Comparison of ENCODE assay signal across 27 mouse cellular contexts in genomic region chr19:54311289-54311688, GRCm38 (mm10).
DNase-seq lines count a peak whose midpoint lies in the region; ATAC-seq and TF ChIP-seq lines count a peak whose summit lies in the region.
"Had no signal": no experiment of that assay in that cellular context is flagged by ENCODE, and none has a peak within 500 bp of the region (broad histone marks: within the 10 kb centered on the region; RNA-seq: fewer than 3 reads in every experiment).

No protein-coding gene starts in this region.

- H3K4me2 ChIP-seq in embryonic facial prominence, embryonic 11.5 days (ENCODE audit: low read depth, low read length), result no peak overlapping the region
- H3K4me2 ChIP-seq in hindbrain, postnatal 0 days (ENCODE audit: low read depth, low read length), result no peak overlapping the region
- H3K4me2 ChIP-seq in hindbrain, embryonic 12.5 days (replicated peaks), result no peak overlapping the region
- no peak overlapping the region for H3K4me2 ChIP-seq in forebrain, embryonic 16.5 days (ENCODE audit: low read length)
- no peak overlapping the region for H3K4me2 ChIP-seq in lung, postnatal 0 days (replicated peaks; ENCODE audit: low read depth, low read length)
- H3K4me2 ChIP-seq: embryonic facial prominence, embryonic 15.5 days; heart, embryonic 13.5 days; liver, embryonic 13.5 days; lung, embryonic 14.5 days; neural tube, embryonic 12.5 days had no signal

- DNase-seq in embryonic facial prominence, embryonic 11.5 days (ENCODE audit: low spot score), result peak; percentile 2
- no peak for DNase-seq in embryonic facial prominence, embryonic 10.5 days (ENCODE audit: low spot score)
- DNase-seq in hindbrain, postnatal 0 days (ENCODE audit: low spot score), result peak; percentile 38
- DNase-seq in brain, adult 2 months (ENCODE audit: low read depth, low spot score), result peak; percentile 48
- DNase-seq in adrenal gland, adult 8-10 months, result no peak
- DNase-seq in lung, postnatal 0 days (ENCODE audit: low spot score), result no peak
- DNase-seq: cerebellum, adult 2 months; cerebellum, postnatal 25 days; gastrocnemius, postnatal 36 days; heart, adult 2 months; heart, postnatal 14 days; kidney, adult 18-20 months; kidney, postnatal 4 days; liver, embryonic 13.5 days; lung, postnatal 36 days; midbrain, embryonic 14.5 days; right cerebral cortex, adult 18-20 months; right cerebral cortex, postnatal 4 days; thymus, postnatal 25 days had no signal

- no peak for TF ChIP-seq EP300 in lung, postnatal 0 days (IDR thresholded peaks at IDR 0.05)

- no peaks in the 10 kb centered on the region for H3K9me3 ChIP-seq in embryonic facial prominence, embryonic 11.5 days (replicated peaks; ENCODE audit: control insufficient read depth, low read length)
- no peaks in the 10 kb centered on the region for H3K9me3 ChIP-seq in embryonic facial prominence, embryonic 10.5 days
- H3K9me3 ChIP-seq in hindbrain, postnatal 0 days (ENCODE audit: low read length), result no peaks in the 10 kb centered on the region
- H3K9me3 ChIP-seq in hindbrain, embryonic 12.5 days (replicated peaks), result no peaks in the 10 kb centered on the region
- no peaks in the 10 kb centered on the region for H3K9me3 ChIP-seq in forebrain, embryonic 16.5 days (ENCODE audit: control insufficient read depth, low read length)
- no peaks in the 10 kb centered on the region for H3K9me3 ChIP-seq in lung, postnatal 0 days (ENCODE audit: low read length)
- H3K9me3 ChIP-seq: embryonic facial prominence, embryonic 15.5 days; heart, embryonic 13.5 days; liver, embryonic 13.5 days; neural tube, embryonic 12.5 days had no signal

- H3K36me3 ChIP-seq in embryonic facial prominence, embryonic 11.5 days (replicated peaks; ENCODE audit: control insufficient read depth, insufficient read depth, low read depth, low read length), result no peaks in the 10 kb centered on the region
- H3K36me3 ChIP-seq in embryonic facial prominence, embryonic 10.5 days (replicated peaks), result no peaks in the 10 kb centered on the region
- no peaks in the 10 kb centered on the region for H3K36me3 ChIP-seq in hindbrain, postnatal 0 days (ENCODE audit: insufficient read depth, low read length)
- H3K36me3 ChIP-seq in hindbrain, embryonic 12.5 days, result no peaks in the 10 kb centered on the region
- no peaks in the 10 kb centered on the region for H3K36me3 ChIP-seq in forebrain, embryonic 16.5 days (ENCODE audit: control insufficient read depth, insufficient read depth)
- H3K36me3 ChIP-seq in lung, postnatal 0 days (ENCODE audit: insufficient read depth, low read length), result no peaks in the 10 kb centered on the region
- H3K36me3 ChIP-seq: embryonic facial prominence, embryonic 15.5 days; heart, embryonic 13.5 days; liver, embryonic 13.5 days; neural tube, embryonic 12.5 days had no signal

- H3K27ac ChIP-seq in embryonic facial prominence, embryonic 11.5 days (replicated peaks; ENCODE audit: low read depth, low read length), result no peak overlapping the region
- no peak overlapping the region for H3K27ac ChIP-seq in embryonic facial prominence, embryonic 10.5 days (replicated peaks)
- no peak overlapping the region for H3K27ac ChIP-seq in hindbrain, postnatal 0 days
- H3K27ac ChIP-seq in hindbrain, embryonic 12.5 days, result no peak overlapping the region
- H3K27ac ChIP-seq in forebrain, embryonic 16.5 days (ENCODE audit: low read length), result no peak overlapping the region
- no peak overlapping the region for H3K27ac ChIP-seq in lung, postnatal 0 days (ENCODE audit: low read length)
- H3K27ac ChIP-seq: embryonic facial prominence, embryonic 15.5 days; heart, adult 2 months; heart, embryonic 13.5 days; liver, embryonic 13.5 days; neural tube, embryonic 12.5 days had no signal

- H3K4me1 ChIP-seq in embryonic facial prominence, embryonic 11.5 days (ENCODE audit: control insufficient read depth, insufficient read depth, low read length), result no peaks in the 10 kb centered on the region
- no peaks in the 10 kb centered on the region for H3K4me1 ChIP-seq in embryonic facial prominence, embryonic 10.5 days
- no peaks in the 10 kb centered on the region for H3K4me1 ChIP-seq in hindbrain, postnatal 0 days (ENCODE audit: insufficient read depth, low read length)
- H3K4me1 ChIP-seq in hindbrain, embryonic 12.5 days, result no peaks in the 10 kb centered on the region
- H3K4me1 ChIP-seq in forebrain, embryonic 16.5 days (replicated peaks; ENCODE audit: control insufficient read depth, insufficient read depth, low read length), result no peaks in the 10 kb centered on the region
- no peaks in the 10 kb centered on the region for H3K4me1 ChIP-seq in lung, postnatal 0 days (ENCODE audit: insufficient read depth, low read depth, low read length)
- H3K4me1 ChIP-seq: embryonic facial prominence, embryonic 15.5 days; heart, embryonic 13.5 days; liver, embryonic 13.5 days; megakaryocyte, embryonic 14.5 days; neural tube, embryonic 12.5 days had no signal

- ATAC-seq in embryonic facial prominence, embryonic 11.5 days (replicated peaks; ENCODE audit: insufficient number of reproducible peaks, low FRiP score, low TSS enrichment, low read depth), result no peak
- ATAC-seq in hindbrain, postnatal 0 days, result no peak
- no peak for ATAC-seq in hindbrain, embryonic 12.5 days (ENCODE audit: low FRiP score)
- ATAC-seq in forebrain, embryonic 16.5 days, result peak; percentile 57; the same call in 1 of the 2 replicates
- ATAC-seq in lung, postnatal 0 days, result no peak
- ATAC-seq: inflammation-experienced regulatory T-cells, adult 6 months had no signal

- H3K27me3 ChIP-seq in embryonic facial prominence, embryonic 11.5 days (ENCODE audit: control insufficient read depth, insufficient read depth, low read length), result no peaks in the 10 kb centered on the region
- H3K27me3 ChIP-seq in embryonic facial prominence, embryonic 10.5 days (replicated peaks; ENCODE audit: low read depth, poor library complexity, severe bottlenecking), result no peaks in the 10 kb centered on the region
- H3K27me3 ChIP-seq in hindbrain, postnatal 0 days (ENCODE audit: insufficient read depth, low read length), result no peaks in the 10 kb centered on the region
- no peaks in the 10 kb centered on the region for H3K27me3 ChIP-seq in hindbrain, embryonic 12.5 days
- H3K27me3 ChIP-seq in forebrain, embryonic 16.5 days (replicated peaks; ENCODE audit: control insufficient read depth, insufficient read depth, low read length), result no peaks in the 10 kb centered on the region
- no peaks in the 10 kb centered on the region for H3K27me3 ChIP-seq in lung, postnatal 0 days (replicated peaks; ENCODE audit: insufficient read depth, low read length)
- H3K27me3 ChIP-seq: embryonic facial prominence, embryonic 15.5 days; heart, embryonic 13.5 days; liver, embryonic 13.5 days; megakaryocyte, embryonic 14.5 days; neural tube, embryonic 12.5 days had no signal

- no peak overlapping the region for H3K4me3 ChIP-seq in embryonic facial prominence, embryonic 11.5 days (ENCODE audit: low read depth, low read length)
- H3K4me3 ChIP-seq in embryonic facial prominence, embryonic 10.5 days, result no peak overlapping the region
- H3K4me3 ChIP-seq in hindbrain, postnatal 0 days (ENCODE audit: low read length), result no peak overlapping the region
- no peak overlapping the region for H3K4me3 ChIP-seq in hindbrain, embryonic 12.5 days
- H3K4me3 ChIP-seq in forebrain, embryonic 16.5 days (replicated peaks; ENCODE audit: low read length), result no peak overlapping the region
- no peak overlapping the region for H3K4me3 ChIP-seq in lung, postnatal 0 days (ENCODE audit: low read depth, low read length)
- H3K4me3 ChIP-seq: embryonic facial prominence, embryonic 15.5 days; heart, adult 2 months; heart, embryonic 13.5 days; liver, embryonic 13.5 days; megakaryocyte, embryonic 14.5 days; neural tube, embryonic 12.5 days had no signal

- H3K9ac ChIP-seq in embryonic facial prominence, embryonic 11.5 days (replicated peaks; ENCODE audit: low read length), result no peak overlapping the region; the same call in 1 of the 2 replicates
- no peak overlapping the region for H3K9ac ChIP-seq in hindbrain, postnatal 0 days (replicated peaks; ENCODE audit: low read length)
- no peak overlapping the region for H3K9ac ChIP-seq in hindbrain, embryonic 12.5 days
- H3K9ac ChIP-seq in forebrain, embryonic 16.5 days (replicated peaks; ENCODE audit: low read depth, low read length), result no peak overlapping the region
- H3K9ac ChIP-seq in lung, postnatal 0 days (replicated peaks; ENCODE audit: low read depth), result no peak overlapping the region
- H3K9ac ChIP-seq: embryonic facial prominence, embryonic 15.5 days; heart, embryonic 13.5 days; liver, embryonic 13.5 days; lung, embryonic 14.5 days; neural tube, embryonic 12.5 days had no signal

- 58% methylated on average over 6 of the region's 6 CpGs for WGBS in embryonic facial prominence, embryonic 11.5 days
- 70% methylated on average over 6 of the region's 6 CpGs for WGBS in embryonic facial prominence, embryonic 10.5 days
- WGBS in hindbrain, postnatal 0 days, result 49% methylated on average over 6 of the region's 6 CpGs
- WGBS in hindbrain, embryonic 12.5 days, result 73% methylated on average over 6 of the region's 6 CpGs
- WGBS in forebrain, embryonic 16.5 days, result 11% methylated on average over 6 of the region's 6 CpGs
- WGBS in lung, postnatal 0 days, result 59% methylated on average over 6 of the region's 6 CpGs

- TF ChIP-seq CTCF in hindbrain, postnatal 0 days (IDR thresholded peaks at IDR 0.05; ENCODE audit: low read depth), result no peak
- no peak for TF ChIP-seq CTCF in lung, postnatal 0 days (IDR thresholded peaks at IDR 0.05)

Comparison
In these comparisons a context has a peak if more than half of its experiments do, and no peak if none do; other contexts are left out.
1. DNase-seq: peak in embryonic facial prominence, embryonic 11.5 days (single experiment), hindbrain, postnatal 0 days (single experiment) and brain, adult 2 months (single experiment); none in embryonic facial prominence, embryonic 10.5 days (single experiment), adrenal gland, adult 8-10 months (single experiment) and lung, postnatal 0 days (single experiment).